Mouse (Mus musculus): ENCODE data around the gene Hoxa1.

- no peak for TF ChIP-seq EP300 (IDR thresholded peaks at IDR 0.05; ENCODE audit: insufficient read depth, low read depth, low read length)
- no peak for TF ChIP-seq POLR2A (IDR thresholded peaks at IDR 0.05; ENCODE audit: insufficient read depth, low read depth, low read length)
Measured at GRCm38 (mm10) chr6:52139115-52139514, 19.0 kb downstream of the Hoxa1 start.

All from heart, adult 2 months (tissue).